Mouse (Mus musculus) left cerebral cortex, postnatal 36 days (tissue): ENCODE results near the gene Btbd35f9. TPM values are rescaled to one million over a fixed set of nuclear protein-coding genes. Genes with fewer than 3 reads are reported as not detected.
"Not testable (repeated sequence)": the region's sequence is repeated elsewhere in the genome, so short reads cannot be mapped to it uniquely, and the experiment has no call there.

Source experiments
- DNase-seq, 2 experiments: peaks; one replicate each; pipeline ENCODE4 v3.0.0; 2021 to 2022; ENCODE audit warnings: low spot score in 2 of 2, mixed read lengths in 1 of 2
- intact Hi-C: fragments of 180-260 bp; cut with DNase I; formaldehyde crosslinking; loops from one replicate; pipeline ENCODE4 v1.15.1; 2025
- total RNA-seq, 2 experiments: library from RNA; stranded (reverse); gene quantifications; 2 replicates each; pipeline ENCODE4 v1.2.3; 2021

Btbd35f9 gene
- total RNA-seq = not detected

- DNase-seq, intact Hi-C loops: not testable (repeated sequence)
These were observed at the start of gene Btbd35f9 for GRCm38 (mm10) chrX:34161399-34161798. TSS of gene Btbd35f9 (minus strand) at chrX:34161499.

Other genes starting within 250 kb of the Btbd35f9 start
- not detected for gene Btbd35f6, start 205.0 kb downstream of the Btbd35f9 start, total RNA-seq
- not detected for gene Gm21870, start 174.7 kb downstream of the Btbd35f9 start, total RNA-seq
- not detected for gene Spin2g, start 77.2 kb upstream of the Btbd35f9 start, total RNA-seq